Mouse (Mus musculus): ENCODE measurements around the gene Ung.

DNA sequence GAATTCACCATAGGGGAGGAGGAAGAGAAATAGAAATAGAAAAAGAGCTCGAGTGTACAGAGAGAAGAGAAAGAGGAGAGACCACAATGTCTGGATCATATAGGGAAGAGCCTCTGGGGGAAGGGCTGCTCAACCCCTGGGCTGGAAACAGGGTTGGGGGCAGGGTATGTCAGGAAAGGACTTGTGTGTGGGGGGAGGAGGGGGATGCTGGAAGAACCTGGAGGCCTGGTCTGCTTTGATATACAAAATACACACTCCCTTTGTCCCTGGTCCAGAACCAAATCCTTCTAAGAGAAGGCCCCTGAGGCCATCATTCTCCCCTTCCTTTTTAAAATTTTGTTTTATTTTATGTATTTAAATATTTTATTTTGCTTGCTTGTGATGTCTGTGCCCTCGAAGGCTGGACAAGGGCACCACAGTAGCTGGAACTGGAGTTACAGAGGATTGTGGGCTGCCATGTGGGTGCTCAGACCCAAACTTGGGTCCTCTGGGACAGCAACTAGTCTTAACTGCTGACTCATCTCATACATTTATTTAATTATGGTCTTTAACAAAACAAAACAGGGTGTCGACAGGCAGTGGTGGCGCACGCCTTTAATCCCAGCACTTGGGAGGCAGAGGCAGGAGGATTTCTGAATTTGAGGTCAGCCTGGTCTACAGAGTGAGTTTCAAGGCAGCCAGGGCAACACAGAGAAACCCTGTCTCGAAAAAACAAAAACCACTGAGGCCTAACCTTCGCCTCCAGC, 3.5 kb upstream of the Ung start:
- TF ChIP-seq CTCF (IDR thresholded peaks at IDR 0.05; ENCODE audit: low read depth, low read length) (no peak), GATA1 (IDR thresholded peaks at IDR 0.05; ENCODE audit: borderline replicate concordance, low read length) (no peak), GATA2 (IDR thresholded peaks at IDR 0.05; ENCODE audit: borderline replicate concordance, low read depth, low read length) (no peak), POLR2AphosphoS5 (IDR thresholded peaks at IDR 0.05; ENCODE audit: insufficient replicate concordance, low read depth, low read length) (no peak)
